Mouse (Mus musculus) liver, embryonic 14.5 days (tissue): ENCODE measurements around the gene Smarce1. TPM values are rescaled to one million over a fixed set of nuclear protein-coding genes. Genes with fewer than 3 reads are reported as not detected.

Source experiments
- ATAC-seq: fragments of 200-750 bp; cut with Nextera tagmentation; 2 replicates; pipeline ENCODE4 v1.8.0; 2017; ENCODE audit warnings: moderate number of reproducible peaks, mild to moderate bottlenecking, moderate library complexity; ENCODE audit not compliant: insufficient read depth
- DNase-seq, 3 experiments: peaks; one replicate each; pipeline ENCODE4 v3.0.0-alpha.2; 2012 to 2013; ENCODE audit warnings: low read depth in 3 of 3, low spot score in 3 of 3
- H3K27ac ChIP-seq: fragments of 300-500 bp; sonication (generic); 2 replicates; pipeline ENCODE4 v1.5.1; 2014; ENCODE audit warnings: moderate library complexity, mild to moderate bottlenecking, control low read depth, inconsistent platforms
- H3K27me3 ChIP-seq: fragments of 300-500 bp; sonication (generic); 2 replicates; pipeline ENCODE4 v1.6.1; 2014; ENCODE audit warnings: mild to moderate bottlenecking, low read length, moderate library complexity; ENCODE audit not compliant: control insufficient read depth, insufficient read depth
- H3K36me3 ChIP-seq: fragments of 300-500 bp; sonication (generic); replicated peaks from 2 replicates; pipeline ENCODE4 v1.6.1; 2014; ENCODE audit warnings: low read depth; ENCODE audit not compliant: control insufficient read depth, insufficient read depth
- H3K4me1 ChIP-seq, 2 experiments: fragments of 200-500 bp in 1 of 2; fragments of 300-500 bp in 1 of 2; sonication (generic) in 1 of 2; replicated peaks; 2 replicates each; pipeline ENCODE4 v1.6.1; 2012 to 2014; ENCODE audit warnings: antibody characterized with exemption in 1 of 2, inconsistent platforms in 1 of 2, low read length in 1 of 2; ENCODE audit not compliant: control insufficient read depth in 2 of 2, insufficient read depth in 2 of 2
- H3K4me2 ChIP-seq: fragments of 300-500 bp; sonication (generic); 2 replicates; pipeline ENCODE4 v1.6.1; 2014; ENCODE audit warnings: low read depth, mild to moderate bottlenecking, control low read depth, moderate library complexity
- H3K4me3 ChIP-seq, 2 experiments: fragments of 200-500 bp in 1 of 2; fragments of 300-500 bp in 1 of 2; sonication (generic) in 1 of 2; 2 replicates each; pipeline ENCODE4 v1.5.1; 2012 to 2014; ENCODE audit warnings: low read depth in 2 of 2, low read length in 2 of 2, mild to moderate bottlenecking in 2 of 2, control low read depth in 1 of 2, inconsistent platforms in 1 of 2, moderate library complexity in 1 of 2; ENCODE audit not compliant: insufficient read depth in 1 of 2
- H3K9ac ChIP-seq: fragments of 300-500 bp; sonication (generic); replicated peaks from 2 replicates; pipeline ENCODE4 v1.6.1; 2014; ENCODE audit warnings: mild to moderate bottlenecking, control low read depth, moderate library complexity
- H3K9me3 ChIP-seq: fragments of 300-500 bp; sonication (generic); 2 replicates; pipeline ENCODE4 v1.6.1; 2016; ENCODE audit warnings: low read length, mixed read lengths; ENCODE audit not compliant: control insufficient read depth
- CTCF ChIP-seq: IDR thresholded peaks from 2 replicates; pipeline ENCODE4 v1.5.1; 2016; ENCODE audit warnings: antibody characterized with exemption, low read depth, control low read depth
- EP300 ChIP-seq: IDR thresholded peaks from 2 replicates; pipeline ENCODE4 v1.6.1; 2016; ENCODE audit warnings: antibody characterized with exemption, low read depth
- WGBS: fragments of 180-500 bp; shearing (Covaris S2); extraction: QIAGEN DNeasy Blood & Tissue Kit; methylation state at CpG from one replicate; pipeline ENCODE4 v1.1.7; 2014; ENCODE audit not compliant: insufficient replicate concordance; 5-methylcytosine and 5-hydroxymethylcytosine counted together
- polyA plus RNA-seq, 2 experiments: library from polyadenylated mRNA; depleted of rRNA in 1 of 2; stranded (reverse) in 1 of 2; unstranded in 1 of 2; fragments of >200 nt; fragmentation: Nextera tagmentation in 1 of 2; extraction: Ambion mirVana in 1 of 2; gene quantifications; 2 replicates each; pipeline versions ENCODE4 v1.2.1 to v1.2.3; 2012 to 2014

The Smarce1 gene
- polyA plus RNA-seq, 2 experiments: 53.5 to 60.1 TPM

DNA sequence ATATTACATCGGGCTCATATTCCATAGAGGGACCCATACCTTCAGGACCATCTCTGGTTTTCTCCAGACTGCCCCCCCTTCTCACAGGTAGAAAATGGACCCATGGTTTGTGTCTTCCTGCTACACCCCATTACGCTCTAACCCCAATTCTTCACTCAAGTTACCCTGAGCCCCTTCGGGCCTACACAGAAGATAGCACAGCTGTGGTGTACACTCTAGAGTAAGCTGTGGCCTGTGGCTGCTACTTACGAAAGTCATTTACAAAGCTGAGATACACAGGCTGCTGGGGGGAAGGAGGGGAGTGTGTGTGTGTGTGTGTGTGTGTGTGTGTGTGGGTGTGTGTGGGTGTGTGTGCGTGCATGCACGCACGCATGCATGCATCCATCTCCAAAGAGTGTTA is 64.6 kb downstream of the Smarce1 start:
- TF ChIP-seq CTCF (no peak), EP300 (no peak)
- Histone ChIP-seq H3K9me3 (no peaks in the 10 kb centered on the region), H3K36me3 (no peaks in the 10 kb centered on the region), H3K4me1 (no peaks in the 10 kb centered on the region), H3K27me3 (no peaks in the 10 kb centered on the region), H3K27ac (no peak overlapping the region), H3K4me3 (no peak overlapping the region), H3K9ac (no peak overlapping the region), H3K4me2 (no peak overlapping the region)
- WGBS: 75% methylated on average over 7 of the region's 7 CpGs
- DNase-seq (no peak), ATAC-seq (no peak)

DNA sequence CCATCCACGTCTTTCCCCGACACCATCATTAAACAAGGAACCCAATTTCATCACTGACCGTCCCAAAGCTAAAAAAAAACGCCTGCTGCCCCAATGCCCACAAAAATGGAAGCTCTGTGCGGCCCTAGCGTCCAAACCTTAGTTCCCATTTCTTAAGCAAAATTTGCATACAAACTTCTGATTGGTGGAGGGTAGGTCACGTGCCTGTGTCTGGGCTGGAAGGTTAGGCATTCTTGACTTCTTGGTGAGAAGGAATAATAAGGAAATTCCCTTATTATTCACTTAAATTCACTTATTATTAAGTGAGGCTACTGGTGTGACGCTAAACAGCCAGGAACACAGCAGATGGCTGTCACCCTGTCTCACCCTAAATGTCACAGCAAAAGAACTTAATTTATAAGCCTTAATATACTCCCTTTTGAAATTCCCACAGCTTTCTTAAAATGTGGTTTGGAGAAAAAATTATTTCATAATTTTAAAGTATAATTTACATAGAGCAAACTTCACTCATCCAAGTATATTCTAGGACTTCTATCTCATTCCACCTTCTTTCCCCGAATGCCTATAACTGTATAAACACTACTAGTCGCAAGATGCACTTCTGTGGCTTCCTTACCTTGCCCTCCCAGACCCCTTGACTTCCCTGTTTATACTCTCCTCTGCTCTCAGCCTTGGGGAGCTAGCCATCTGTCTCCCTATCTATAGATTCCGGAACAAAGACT is 65.6 kb downstream of the Smarce1 start:
- Histone ChIP-seq H3K4me2 (no peak overlapping the region), H3K9ac (no peak overlapping the region), H3K27ac (no peak overlapping the region), H3K36me3 (no peaks in the 10 kb centered on the region), H3K4me3 (no peak overlapping the region), H3K27me3 (no peaks in the 10 kb centered on the region), H3K9me3 (no peaks in the 10 kb centered on the region), H3K4me1 (no peaks in the 10 kb centered on the region)
- WGBS: 40% methylated on average over 11 of the region's 11 CpGs
- TF ChIP-seq EP300 (no peak), CTCF (no peak)
- ATAC-seq (no peak), DNase-seq (no peak)

DNA sequence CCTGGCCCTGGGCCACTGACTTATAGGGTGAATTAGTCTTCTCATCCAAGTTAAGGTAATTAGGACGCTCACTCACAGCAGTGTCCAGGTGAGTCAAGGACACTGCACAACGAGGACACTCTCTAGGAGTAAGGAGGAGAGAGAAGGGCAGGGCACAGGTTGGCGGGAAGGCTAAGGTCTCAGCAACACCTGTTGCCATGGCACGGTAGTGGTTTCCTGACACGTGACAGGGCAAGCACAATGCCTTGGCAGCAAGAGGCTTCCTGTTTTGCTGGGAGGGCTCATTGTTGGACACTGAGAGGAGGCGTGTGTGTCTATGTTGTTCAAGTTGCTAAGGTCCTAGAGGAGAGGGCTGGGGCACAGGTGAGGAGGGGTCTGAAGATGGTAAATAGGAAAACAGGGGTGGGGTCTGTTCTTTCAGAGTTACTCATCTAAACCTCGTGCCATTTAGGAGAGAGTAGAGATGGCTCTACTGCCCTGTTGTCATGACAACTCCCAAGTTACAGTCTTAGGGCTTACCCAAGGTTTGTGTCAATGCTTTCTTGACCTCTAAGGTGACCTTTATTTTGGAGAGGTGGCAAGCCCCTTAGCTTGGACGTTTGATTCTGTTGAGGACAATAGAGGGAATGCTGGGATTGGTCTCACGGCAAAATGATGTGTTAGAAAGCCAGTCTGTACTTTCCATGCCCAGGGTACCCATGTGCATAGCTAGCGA is 67.7 kb downstream of the Smarce1 start:
- no peak overlapping the region for H3K27ac ChIP-seq
- H3K27me3 ChIP-seq: no peaks in the 10 kb centered on the region
- no peaks in the 10 kb centered on the region for H3K36me3 ChIP-seq
- ATAC-seq (no peak), DNase-seq (no peak)
- no peaks in the 10 kb centered on the region for H3K4me1 ChIP-seq
- H3K9me3 ChIP-seq: no peaks in the 10 kb centered on the region
- H3K9ac ChIP-seq: no peak overlapping the region
- H3K4me3 ChIP-seq: no peak overlapping the region
- TF ChIP-seq EP300: no peak
- TF ChIP-seq CTCF: no peak
- 34% methylated on average over 10 of the region's 10 CpGs for WGBS
- H3K4me2 ChIP-seq: no peak overlapping the region

DNA sequence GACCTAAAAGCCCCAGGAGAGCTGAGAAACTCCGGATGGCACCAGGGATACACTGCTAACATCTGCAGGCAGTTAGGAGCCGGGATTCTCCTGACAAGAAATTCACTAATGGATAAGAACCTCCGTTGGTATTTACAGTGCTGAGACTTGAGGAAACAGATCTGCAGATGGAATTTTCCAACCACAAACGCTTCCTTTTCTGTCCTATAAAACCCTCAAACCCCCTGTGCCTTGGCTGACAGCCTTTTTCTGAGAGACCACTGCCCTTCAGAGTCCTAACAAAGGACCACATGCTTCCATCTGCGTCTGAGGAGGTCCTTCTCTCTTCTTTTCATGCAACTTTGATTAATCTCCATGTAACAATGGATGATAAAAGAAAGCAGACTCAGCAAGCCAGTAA is 69.2 kb downstream of the Smarce1 start:
- no peak overlapping the region for H3K27ac ChIP-seq
- ATAC-seq: no peak
- no peak for TF ChIP-seq EP300
- no peak for TF ChIP-seq CTCF

DNA sequence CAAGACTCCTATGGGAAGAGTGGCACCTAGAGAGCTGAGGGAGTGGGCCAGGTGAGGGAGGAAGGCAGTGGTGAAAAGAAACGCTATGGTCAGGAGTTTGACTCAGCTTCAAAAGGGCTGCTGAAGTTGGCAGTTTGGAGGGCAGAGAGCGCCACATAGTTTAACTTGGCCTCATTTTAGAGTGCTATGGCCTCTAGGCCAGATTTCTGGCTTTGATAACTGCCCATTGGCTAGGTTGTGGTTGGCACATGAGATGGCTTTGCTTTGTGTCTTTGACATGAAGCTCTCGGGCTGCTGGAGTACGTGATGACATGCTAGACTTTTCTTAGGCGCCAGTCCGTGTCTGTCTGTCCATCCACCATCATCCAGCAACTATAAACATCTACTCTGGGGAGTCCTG is 70.6 kb downstream of the Smarce1 start:
- H3K36me3 ChIP-seq: no peaks in the 10 kb centered on the region
- TF ChIP-seq EP300 (no peak), CTCF (no peak)
- no peaks in the 10 kb centered on the region for H3K9me3 ChIP-seq
- DNase-seq (no peak), ATAC-seq (no peak)
- no peak overlapping the region for H3K4me2 ChIP-seq
- H3K4me1 ChIP-seq: no peaks in the 10 kb centered on the region
- H3K9ac ChIP-seq: no peak overlapping the region
- H3K27me3 ChIP-seq: no peaks in the 10 kb centered on the region
- H3K27ac ChIP-seq: no peak overlapping the region
- 59% methylated on average over 6 of the region's 6 CpGs for WGBS
- no peak overlapping the region for H3K4me3 ChIP-seq

More for the DNA sequence above, 69.2 kb downstream of the Smarce1 start:
- WGBS: 25% methylated on average over 5 of the region's 5 CpGs
- H3K36me3 ChIP-seq: no peaks in the 10 kb centered on the region
- no peaks in the 10 kb centered on the region for H3K9me3 ChIP-seq
- H3K4me2 ChIP-seq: no peak overlapping the region
- H3K9ac ChIP-seq: no peak overlapping the region
- no peaks in the 10 kb centered on the region for H3K27me3 ChIP-seq
- DNase-seq: no peak
- no peaks in the 10 kb centered on the region for H3K4me1 ChIP-seq
- no peak overlapping the region for H3K4me3 ChIP-seq

Other genes with a start within 250 kb of the Smarce1 start
- not detected in 2 replicates for gene Gjd3, start 248.0 kb downstream of the Smarce1 start, polyA plus RNA-seq (2012; rRNA removed)
- not detected in 2 replicates for gene Gjd3, start 248.0 kb downstream of the Smarce1 start, polyA plus RNA-seq (2014; fragmentation: Nextera tagmentation; extraction: Ambion mirVana)
- 57.7 and 108 TPM in 2 replicates for gene Top2a, start 206.8 kb downstream of the Smarce1 start, polyA plus RNA-seq (2012; rRNA removed)
- 197 and 214 TPM in 2 replicates for gene Top2a, start 206.8 kb downstream of the Smarce1 start, polyA plus RNA-seq (2014; fragmentation: Nextera tagmentation; extraction: Ambion mirVana)
- 60.6 and 71.4 TPM in 2 replicates for gene Igfbp4, start 189.8 kb downstream of the Smarce1 start, polyA plus RNA-seq (2012; rRNA removed)
- gene Igfbp4, start 189.8 kb downstream of the Smarce1 start, polyA plus RNA-seq (2014; fragmentation: Nextera tagmentation; extraction: Ambion mirVana): 115 and 123 TPM in 2 replicates
- gene Tns4, start 141.7 kb downstream of the Smarce1 start, polyA plus RNA-seq (2012; rRNA removed): 0.36 and 0.42 TPM in 2 replicates
- gene Tns4, start 141.7 kb downstream of the Smarce1 start, polyA plus RNA-seq (2014; fragmentation: Nextera tagmentation; extraction: Ambion mirVana): 0.09 and 0.33 TPM in 2 replicates
- 0.11 TPM in 2 replicates for gene Ccr7, start 75.9 kb downstream of the Smarce1 start, polyA plus RNA-seq (2012; rRNA removed)
- gene Ccr7, start 75.9 kb downstream of the Smarce1 start, polyA plus RNA-seq (2014; fragmentation: Nextera tagmentation; extraction: Ambion mirVana): 0.15 and 0.29 TPM in 2 replicates
- 0.01 and 0.04 TPM in 2 replicates for gene Krt222, start 13.1 kb upstream of the Smarce1 start, polyA plus RNA-seq (2012; rRNA removed)
- 0.13 and 0.34 TPM in 2 replicates for gene Krt222, start 13.1 kb upstream of the Smarce1 start, polyA plus RNA-seq (2014; fragmentation: Nextera tagmentation; extraction: Ambion mirVana)
- not detected in 2 replicates for gene Krt24, start 54.2 kb upstream of the Smarce1 start, polyA plus RNA-seq (2012; rRNA removed)
- gene Krt24, start 54.2 kb upstream of the Smarce1 start, polyA plus RNA-seq (2014; fragmentation: Nextera tagmentation; extraction: Ambion mirVana): not detected in 2 replicates
- gene Krt25, start 91.9 kb upstream of the Smarce1 start, polyA plus RNA-seq (2012; rRNA removed): not detected in 2 replicates
- not detected in 2 replicates for gene Krt25, start 91.9 kb upstream of the Smarce1 start, polyA plus RNA-seq (2014; fragmentation: Nextera tagmentation; extraction: Ambion mirVana)
- not detected in 2 replicates for gene Krt26, start 106.9 kb upstream of the Smarce1 start, polyA plus RNA-seq (2012; rRNA removed)
- not detected in 2 replicates for gene Krt26, start 106.9 kb upstream of the Smarce1 start, polyA plus RNA-seq (2014; fragmentation: Nextera tagmentation; extraction: Ambion mirVana)
- gene Krt27, start 120.1 kb upstream of the Smarce1 start, polyA plus RNA-seq (2012; rRNA removed): not detected in 2 replicates
- gene Krt27, start 120.1 kb upstream of the Smarce1 start, polyA plus RNA-seq (2014; fragmentation: Nextera tagmentation; extraction: Ambion mirVana): not detected in 2 replicates
- gene Krt28, start 143.9 kb upstream of the Smarce1 start, polyA plus RNA-seq (2012; rRNA removed): 0.02 TPM in 1 of 2 replicates, not detected in the other
- not detected in 2 replicates for gene Krt28, start 143.9 kb upstream of the Smarce1 start, polyA plus RNA-seq (2014; fragmentation: Nextera tagmentation; extraction: Ambion mirVana)
- 1.3 and 1.6 TPM in 2 replicates for gene Krt10, start 158.3 kb upstream of the Smarce1 start, polyA plus RNA-seq (2012; rRNA removed)
- 3.2 and 5.1 TPM in 2 replicates for gene Krt10, start 158.3 kb upstream of the Smarce1 start, polyA plus RNA-seq (2014; fragmentation: Nextera tagmentation; extraction: Ambion mirVana)
- gene Krt12, start 191.2 kb upstream of the Smarce1 start, polyA plus RNA-seq (2012; rRNA removed): not detected in 2 replicates
- gene Krt12, start 191.2 kb upstream of the Smarce1 start, polyA plus RNA-seq (2014; fragmentation: Nextera tagmentation; extraction: Ambion mirVana): not detected in 2 replicates
- gene Krt20, start 207.1 kb upstream of the Smarce1 start, polyA plus RNA-seq (2012; rRNA removed): 8.5 and 15.2 TPM in 2 replicates
- 20.0 and 21.6 TPM in 2 replicates for gene Krt20, start 207.1 kb upstream of the Smarce1 start, polyA plus RNA-seq (2014; fragmentation: Nextera tagmentation; extraction: Ambion mirVana)